Mouse (Mus musculus): ENCODE measurements at regions not wholly inside any gene's neighbourhood (a gene's known extent, or its start where the extent isn't known, plus 50 kb on each side); places are given as distances from the start of the nearest gene placed in this dataset.
"Not testable (repeated sequence)": the region's sequence is repeated elsewhere in the genome, so short reads cannot be mapped to it uniquely, and the experiment has no call there.

GRCm38 (mm10) chr4:3497392-3497791, 312.2 kb upstream of the Vmn1r3 start:
- H3K4me1 ChIP-seq (ENCODE audit: control insufficient read depth, insufficient read depth, low read length); H3K4me3 ChIP-seq (ENCODE audit: insufficient read depth, low read length): not testable (repeated sequence)

GRCm38 (mm10) chr4:3495987-3496386, 310.8 kb upstream of the Vmn1r3 start:
- peak overlapping the region; percentile 81 for H3K27ac ChIP-seq (ENCODE audit: insufficient read depth, low read depth, low read length)
- not testable (repeated sequence) for H3K4me3 ChIP-seq (ENCODE audit: insufficient read depth, low read length); H3K4me1 ChIP-seq (ENCODE audit: control insufficient read depth, insufficient read depth, low read length)

More at GRCm38 (mm10) chr4:3497392-3497791, 312.2 kb upstream of the Vmn1r3 start:
- not testable (repeated sequence) for H3K27ac ChIP-seq (ENCODE audit: insufficient read depth, low read depth, low read length)

GRCm38 (mm10) chr4:3494123-3494681, 309.0 kb upstream of the Vmn1r3 start:
- H3K27ac ChIP-seq (ENCODE audit: insufficient read depth, low read depth, low read length) = peak overlapping the region; percentile 61
- not testable (repeated sequence) for H3K4me1 ChIP-seq (ENCODE audit: control insufficient read depth, insufficient read depth, low read length); H3K4me3 ChIP-seq (ENCODE audit: insufficient read depth, low read length)

- H3K27ac ChIP-seq (ENCODE audit: insufficient read depth, low read depth, low read length) = peak overlapping the region; percentile 33; the same call in 1 of the 2 replicates
- H3K4me1 ChIP-seq (ENCODE audit: control insufficient read depth, insufficient read depth, low read length); H3K4me3 ChIP-seq (ENCODE audit: insufficient read depth, low read length): not testable (repeated sequence)
These were observed 305.7 kb upstream of the Vmn1r3 start for GRCm38 (mm10) chr4:3490901-3491300.

- Histone ChIP-seq H3K4me3 (ENCODE audit: insufficient read depth, low read length) (no peak overlapping the region), H3K4me1 (ENCODE audit: control insufficient read depth, insufficient read depth, low read length) (peaks cover 17% of the 10 kb centered on the region), H3K27ac (ENCODE audit: insufficient read depth, low read depth, low read length) (peak overlapping the region; percentile 64)
- no peak for TF ChIP-seq POLR2A (IDR thresholded peaks at IDR 0.05; ENCODE audit: borderline replicate concordance, low read depth, low read length)
- TF ChIP-seq CTCF (IDR thresholded peaks at IDR 0.05; ENCODE audit: low read depth, low read length) = no peak
These were observed 296.9 kb upstream of the Vmn1r3 start for GRCm38 (mm10) chr4:3482092-3482491.

GRCm38 (mm10) chr4:3456773-3457172, 271.6 kb upstream of the Vmn1r3 start:
- H3K27ac ChIP-seq (ENCODE audit: insufficient read depth, low read depth, low read length) = no peak overlapping the region
- H3K4me3 ChIP-seq (ENCODE audit: insufficient read depth, low read length) = no peak overlapping the region
- TF ChIP-seq CTCF (IDR thresholded peaks at IDR 0.05; ENCODE audit: low read depth, low read length) (no peak), POLR2A (IDR thresholded peaks at IDR 0.05; ENCODE audit: borderline replicate concordance, low read depth, low read length) (no peak)
- H3K4me1 ChIP-seq (ENCODE audit: control insufficient read depth, insufficient read depth, low read length) = no peaks in the 10 kb centered on the region

GRCm38 (mm10) chr4:3437380-3437779, 252.2 kb upstream of the Vmn1r3 start:
- H3K4me3 ChIP-seq (ENCODE audit: insufficient read depth, low read length); H3K4me1 ChIP-seq (ENCODE audit: control insufficient read depth, insufficient read depth, low read length); H3K27ac ChIP-seq (ENCODE audit: insufficient read depth, low read depth, low read length): not testable (repeated sequence)

- no peak for TF ChIP-seq POLR2A (IDR thresholded peaks at IDR 0.05; ENCODE audit: borderline replicate concordance, low read depth, low read length)
- no peak for TF ChIP-seq CTCF (IDR thresholded peaks at IDR 0.05; ENCODE audit: low read depth, low read length)
- H3K4me1 ChIP-seq (ENCODE audit: control insufficient read depth, insufficient read depth, low read length) = no peaks in the 10 kb centered on the region
These were observed 242.8 kb upstream of the Vmn1r3 start for GRCm38 (mm10) chr4:3427968-3428367.

GRCm38 (mm10) chr4:3419920-3420499, 234.9 kb upstream of the Vmn1r3 start:
- Histone ChIP-seq H3K4me1 (ENCODE audit: control insufficient read depth, insufficient read depth, low read length) (no peaks in the 10 kb centered on the region), H3K4me3 (ENCODE audit: insufficient read depth, low read length) (no peak overlapping the region), H3K27ac (ENCODE audit: insufficient read depth, low read depth, low read length) (no peak overlapping the region)
- no peak for TF ChIP-seq POLR2A (IDR thresholded peaks at IDR 0.05; ENCODE audit: borderline replicate concordance, low read depth, low read length)
- no peak for TF ChIP-seq CTCF (IDR thresholded peaks at IDR 0.05; ENCODE audit: low read depth, low read length)

More at GRCm38 (mm10) chr4:3427968-3428367, 242.8 kb upstream of the Vmn1r3 start:
- H3K4me3 ChIP-seq (ENCODE audit: insufficient read depth, low read length) = no peak overlapping the region
- H3K27ac ChIP-seq (ENCODE audit: insufficient read depth, low read depth, low read length) = no peak overlapping the region

GRCm38 (mm10) chr4:3416670-3417069, 231.5 kb upstream of the Vmn1r3 start:
- TF ChIP-seq CTCF (IDR thresholded peaks at IDR 0.05; ENCODE audit: low read depth, low read length) (no peak), POLR2A (IDR thresholded peaks at IDR 0.05; ENCODE audit: borderline replicate concordance, low read depth, low read length) (no peak)
- H3K4me3 ChIP-seq (ENCODE audit: insufficient read depth, low read length) = no peak overlapping the region
- H3K4me1 ChIP-seq (ENCODE audit: control insufficient read depth, insufficient read depth, low read length) = no peaks in the 10 kb centered on the region
- H3K27ac ChIP-seq (ENCODE audit: insufficient read depth, low read depth, low read length) = no peak overlapping the region

- not testable (repeated sequence) for H3K27ac ChIP-seq (ENCODE audit: insufficient read depth, low read depth, low read length); H3K4me3 ChIP-seq (ENCODE audit: insufficient read depth, low read length); H3K4me1 ChIP-seq (ENCODE audit: control insufficient read depth, insufficient read depth, low read length)
These were observed 229.4 kb upstream of the Vmn1r3 start for GRCm38 (mm10) chr4:3414442-3415022.

Data from bone marrow macrophage, adult 2 months (primary cell).